Mouse (Mus musculus) CH12.LX (cell line): ENCODE measurements around the gene Sf3a1. TPM values are rescaled to one million over a fixed set of nuclear protein-coding genes. Genes with fewer than 3 reads are reported as not detected.

Experiments used
- DNase-seq: peaks from one replicate; pipeline ENCODE4 v3.0.0-alpha.2; 2013; ENCODE audit errors: extremely low read depth
- H3K27ac ChIP-seq: 2 replicates; pipeline ENCODE4 v1.5.1; 2012; ENCODE audit warnings: low read depth, mild to moderate bottlenecking, control low read depth, moderate library complexity; ENCODE audit not compliant: insufficient read depth
- H3K27me3 ChIP-seq: replicated peaks from 2 replicates; pipeline ENCODE3; 2012; ENCODE audit warnings: inconsistent platforms
- H3K36me3 ChIP-seq, 2 experiments: replicated peaks in 1 of 2; 2 replicates each; pipeline versions ENCODE3 to v1.6.1; 2012; ENCODE audit warnings: inconsistent platforms in 1 of 2, low read length in 1 of 2, mild to moderate bottlenecking in 1 of 2, mixed read lengths in 1 of 2, moderate library complexity in 1 of 2; ENCODE audit not compliant: control insufficient read depth in 1 of 2, insufficient read depth in 1 of 2
- H3K4me1 ChIP-seq, 2 experiments: 2 replicates each; pipeline ENCODE4 v1.6.1; 2012; ENCODE audit warnings: inconsistent platforms in 1 of 2, moderate library complexity in 1 of 2; ENCODE audit not compliant: insufficient read depth in 2 of 2, control insufficient read depth in 1 of 2
- H3K4me2 ChIP-seq: 2 replicates; pipeline ENCODE4 v1.6.1; 2012; ENCODE audit warnings: low read depth, mild to moderate bottlenecking, control low read depth; ENCODE audit not compliant: poor library complexity, insufficient read depth, severe bottlenecking
- H3K4me3 ChIP-seq, 3 experiments: fragments of 150-350 bp in 1 of 3; sonication (generic) in 1 of 3; replicated peaks in 1 of 3; 2 replicates each; pipeline versions ENCODE3 to v1.5.1; 2011 to 2012; ENCODE audit warnings: low read depth in 2 of 3, low read length in 2 of 3, mild to moderate bottlenecking in 2 of 3, moderate library complexity in 2 of 3, control low read depth in 1 of 3, improper control_type of control experiment in 1 of 3, inconsistent platforms in 1 of 3, mixed read lengths in 1 of 3; ENCODE audit not compliant: poor library complexity in 1 of 3
- H3K79me2 ChIP-seq: replicated peaks from 2 replicates; pipeline ENCODE4 v1.6.1; 2012; ENCODE audit warnings: mild to moderate bottlenecking, moderate library complexity; ENCODE audit not compliant: control insufficient read depth, poor library complexity, insufficient read depth, severe bottlenecking; ENCODE audit errors: extremely low read depth
- H3K9ac ChIP-seq: 2 replicates; pipeline ENCODE4 v1.6.1; 2012; ENCODE audit warnings: low read depth, mild to moderate bottlenecking, control low read depth, moderate library complexity; ENCODE audit not compliant: insufficient read depth
- H3K9me3 ChIP-seq: replicated peaks from 2 replicates; pipeline ENCODE3; 2012; ENCODE audit warnings: low read length, inconsistent platforms, mixed read lengths
- BHLHE40 ChIP-seq: IDR thresholded peaks from 2 replicates; pipeline ENCODE4 v1.6.1; 2011; ENCODE audit warnings: mild to moderate bottlenecking, low read depth, low read length, improper control_type of control experiment
- CHD2 ChIP-seq: IDR thresholded peaks from 2 replicates; pipeline ENCODE4 v1.6.1; 2011; ENCODE audit warnings: low read length, improper control_type of control experiment
- E2F4 ChIP-seq: IDR thresholded peaks from 2 replicates; pipeline ENCODE4 v1.6.1; 2011; ENCODE audit warnings: low read depth, low read length, improper control_type of control experiment; ENCODE audit not compliant: insufficient replicate concordance
- ETS1 ChIP-seq: conservative IDR thresholded peaks from 2 replicates; pipeline ENCODE4 v1.6.1; 2012; ENCODE audit warnings: low read depth, mild to moderate bottlenecking, inconsistent platforms, low read length, improper control_type of control experiment, moderate library complexity
- GABPA ChIP-seq: IDR thresholded peaks from 2 replicates; pipeline ENCODE4 v1.6.1; 2012; ENCODE audit warnings: low read depth, low read length, improper control_type of control experiment, inconsistent platforms; ENCODE audit not compliant: insufficient replicate concordance
- IRF4 ChIP-seq: IDR thresholded peaks from 2 replicates; pipeline ENCODE4 v1.6.1; 2014; ENCODE audit warnings: low read depth, mild to moderate bottlenecking, inconsistent platforms, low read length, improper control_type of control experiment
- JUN ChIP-seq: IDR thresholded peaks from 2 replicates; pipeline ENCODE4 v1.6.1; 2011; ENCODE audit warnings: low read depth, mild to moderate bottlenecking, low read length, improper control_type of control experiment, moderate library complexity; ENCODE audit not compliant: insufficient read depth
- JUND ChIP-seq: conservative IDR thresholded peaks from 2 replicates; pipeline ENCODE4 v1.6.1; 2011; ENCODE audit warnings: low read depth, low read length, improper control_type of control experiment
- KAT2A ChIP-seq: IDR thresholded peaks from 2 replicates; pipeline ENCODE4 v1.6.1; 2012; ENCODE audit warnings: low read length, improper control_type of control experiment, inconsistent platforms; ENCODE audit not compliant: insufficient replicate concordance
- MAZ ChIP-seq: IDR thresholded peaks from 2 replicates; pipeline ENCODE4 v1.6.1; 2012; ENCODE audit warnings: low read depth, mild to moderate bottlenecking, inconsistent platforms, low read length, improper control_type of control experiment, moderate library complexity
- MXI1 ChIP-seq: IDR thresholded peaks from 2 replicates; pipeline ENCODE4 v1.6.1; 2011; ENCODE audit warnings: mild to moderate bottlenecking, low read depth, low read length, improper control_type of control experiment
- PAX5 ChIP-seq: IDR thresholded peaks from 2 replicates; pipeline ENCODE4 v1.6.1; 2012; ENCODE audit warnings: low read length, inconsistent platforms, mixed read lengths
- POLR2AphosphoS2 ChIP-seq: IDR thresholded peaks from 2 replicates; pipeline ENCODE4 v1.6.1; 2011; ENCODE audit warnings: low read depth, low read length, improper control_type of control experiment
- USF2 ChIP-seq: conservative IDR thresholded peaks from 2 replicates; pipeline ENCODE4 v1.6.1; 2011; ENCODE audit warnings: low read depth, low read length, improper control_type of control experiment
- ZC3H11A ChIP-seq: IDR thresholded peaks from 2 replicates; pipeline ENCODE4 v1.6.1; 2012; ENCODE audit warnings: low read depth, mild to moderate bottlenecking, inconsistent platforms, low read length, improper control_type of control experiment
- dilution Hi-C: fragments of 300-500 bp; cut with MboI; formaldehyde crosslinking; loops from 2 replicates; pipeline ENCODE4 v1.14.3; 2020; ENCODE audit warnings: low sequenced_read_pairs; ENCODE audit not compliant: extremely low pct_unique_long_range_greater_than_20kb, extremely low pct_ligation_motif_present
- in situ Hi-C: fragments of 300-500 bp; cut with MboI; formaldehyde crosslinking; loops from 3 replicates; pipeline ENCODE4 v1.14.3; 2019; ENCODE audit warnings: low sequenced_read_pairs, low pct_ligation_motif_present, low pct_unique_long_range_greater_than_20kb, mixed read lengths
- polyA plus RNA-seq: library from polyadenylated mRNA; unstranded; fragments of >175 nt; gene quantifications from 2 replicates; pipeline ENCODE4 v1.2.1, GENCODE M21; 2012; ENCODE audit warnings: low read depth; ENCODE audit not compliant: insufficient read length
- total RNA-seq, 2 experiments: library from RNA; depleted of rRNA; stranded (reverse); fragments of 300-350 nt in 1 of 2; fragments of >200 nt in 1 of 2; gene quantifications; 2 replicates each; pipeline ENCODE4 v1.2.3; 2012 to 2014

Gene Sf3a1
- total and polyA plus RNA-seq, 3 experiments = 29.5 to 97.6 (median 46.5) TPM

DNA sequence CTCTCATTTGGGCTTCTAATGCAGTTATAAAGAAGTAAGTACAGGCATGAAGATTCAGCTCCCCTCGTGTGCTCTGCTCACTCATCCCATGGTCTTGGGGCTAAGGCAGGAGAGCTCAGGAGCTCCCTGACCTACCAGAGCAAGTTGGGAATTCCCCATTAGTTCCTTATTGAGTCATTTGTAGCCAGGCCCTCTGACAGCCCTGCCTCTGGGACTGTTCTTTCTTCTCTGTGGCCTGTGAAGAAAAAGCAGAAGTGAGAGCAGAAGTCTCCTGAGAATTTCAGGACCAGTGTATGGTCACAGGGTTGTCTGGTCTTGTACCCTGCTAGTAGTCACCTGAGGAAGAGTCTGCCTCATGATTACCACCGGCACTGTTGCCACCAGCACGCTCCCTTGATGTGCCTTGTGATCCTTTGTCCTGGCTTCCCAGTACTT, 35.5 kb downstream of the Sf3a1 start (continued):
- TF ChIP-seq PAX5 = no peak
- peak; percentile 98 for TF ChIP-seq ETS1
- no peak for TF ChIP-seq GABPA
- peak; percentile 96 for TF ChIP-seq CHD2
- peak; percentile 100 for TF ChIP-seq BHLHE40
- peak; percentile 100 for TF ChIP-seq IRF4
- no peak for TF ChIP-seq E2F4
- TF ChIP-seq USF2 = 0 out of 2 replicates have a peak, but pooled peaks have one; percentile 5
- TF ChIP-seq JUN = peak; percentile 97
- TF ChIP-seq JUND = peak; percentile 98

DNA sequence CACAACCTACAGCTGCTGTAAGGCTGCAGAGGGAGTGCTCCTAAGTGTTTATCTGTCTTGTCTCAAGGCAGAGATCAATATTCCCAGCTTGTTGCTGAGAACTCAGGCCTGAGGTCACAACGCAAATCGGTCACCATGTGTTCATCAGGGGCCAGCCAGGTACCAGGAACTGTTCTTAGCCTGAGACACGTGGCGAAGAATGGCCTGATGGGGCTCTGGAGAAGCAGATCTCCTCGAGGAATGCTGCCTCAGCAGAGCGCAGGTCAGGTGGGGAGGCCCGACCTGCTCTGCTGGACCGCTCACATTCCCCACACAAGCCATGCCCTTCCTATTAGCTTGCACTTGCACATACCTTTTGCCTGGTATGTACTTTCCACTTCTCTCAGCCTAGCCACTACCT, 36.5 kb downstream of the Sf3a1 start:
- dilution Hi-C loops (no loop called here), in situ Hi-C loops (no loop called here)
- H3K36me3 ChIP-seq = peaks cover 0 to 25% of the 10 kb centered on the region in 2 experiments
- peak overlapping the region in 1 of 3 experiments; percentile 0 for H3K4me3 ChIP-seq
- no peak overlapping the region for H3K4me2 ChIP-seq
- no peaks in the 10 kb centered on the region for H3K9me3 ChIP-seq
- H3K27me3 ChIP-seq = no peaks in the 10 kb centered on the region
- H3K79me2 ChIP-seq = peaks cover 15% of the 10 kb centered on the region
- TF ChIP-seq IRF4 = no peak
- TF ChIP-seq KAT2A = no peak
- TF ChIP-seq POLR2AphosphoS2 = no peak
- H3K27ac ChIP-seq = 0 out of 2 replicates have a peak overlapping the region, but pooled peaks have one; percentile 69
- DNase-seq = no peak
- no peak overlapping the region for H3K9ac ChIP-seq
- peaks cover 44 to 94% of the 10 kb centered on the region in 2 experiments for H3K4me1 ChIP-seq

DNA sequence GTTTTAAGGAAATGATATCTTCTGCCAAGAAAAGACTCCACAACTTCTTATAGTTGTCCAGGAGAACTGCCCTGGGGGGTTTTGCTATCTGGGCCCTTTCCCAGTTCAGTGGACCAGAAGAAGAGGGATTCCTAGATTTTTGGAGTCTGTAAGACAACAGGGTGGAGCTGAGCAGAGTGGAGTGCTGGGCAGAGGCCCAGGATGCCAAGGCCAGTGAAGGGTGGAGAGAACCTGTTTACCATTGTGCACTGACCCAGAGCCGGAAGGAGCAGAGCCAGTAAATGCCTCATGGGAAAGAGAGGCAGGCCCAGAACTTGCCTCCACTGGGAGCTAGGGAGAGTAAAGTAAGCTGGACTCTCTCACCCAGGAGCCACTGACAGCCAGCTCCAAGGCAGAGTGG, 37.5 kb downstream of the Sf3a1 start:
- Histone ChIP-seq H3K27ac (no peak overlapping the region), H3K36me3 (peaks cover 0 to 23% of the 10 kb centered on the region in 2 experiments), H3K79me2 (peaks cover 15% of the 10 kb centered on the region), H3K9me3 (no peaks in the 10 kb centered on the region), H3K4me2 (no peak overlapping the region; the same call in 1 of the 2 replicates), H3K4me3 (no peak overlapping the region), H3K4me1 (peaks cover 44 to 94% of the 10 kb centered on the region in 2 experiments), H3K9ac (no peak overlapping the region), H3K27me3 (no peaks in the 10 kb centered on the region)
- TF ChIP-seq ZC3H11A = no peak
- TF ChIP-seq MAZ = no peak
- no peak for TF ChIP-seq MXI1
- dilution Hi-C loops = no loop called here
- in situ Hi-C loops = no loop called here
- no peak for DNase-seq
